Mouse (Mus musculus): ENCODE measurements around the gene Cpne2.

DNA sequence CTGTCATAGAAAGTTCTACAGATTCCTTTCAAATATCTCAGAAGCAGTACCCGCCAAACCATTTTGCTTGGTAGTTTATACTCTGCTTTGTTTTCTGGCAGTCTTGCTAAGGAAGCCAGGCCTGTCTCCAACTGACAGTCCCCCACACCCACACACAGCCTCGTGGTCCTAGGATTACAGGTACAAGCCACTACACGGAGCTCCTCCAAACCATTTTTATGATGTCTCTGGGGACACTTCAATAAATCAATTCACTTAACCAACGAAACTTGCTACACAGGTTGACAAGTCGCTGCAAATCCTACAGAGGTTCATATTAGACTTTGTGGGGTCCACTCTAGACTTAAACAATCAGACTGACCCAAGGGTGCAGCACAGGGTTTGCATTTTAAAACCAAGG lies 67.7 kb downstream of the Cpne2 start:
- TF ChIP-seq CTCF (IDR thresholded peaks at IDR 0.05; ENCODE audit: extremely low read depth, insufficient read depth, low read length) (no peak), POLR2A (IDR thresholded peaks at IDR 0.05; ENCODE audit: extremely low read depth, insufficient read depth, low read length) (no peak)
